Mouse (Mus musculus): ENCODE data around the gene Rptor. TPM values are rescaled to one million over a fixed set of nuclear protein-coding genes. Genes with fewer than 3 reads are reported as not detected.
A peak's percentile ranks its signal among the peaks of the same experiment; 100 is the strongest.

The Rptor gene
- total RNA-seq, 1 experiment from 2014 or later = 62.6 TPM

- peak; percentile 46 for DNase-seq
Observed at GRCm38 (mm10) chr11:119863421-119863821, 260.7 kb downstream of the Rptor start.

GRCm38 (mm10) chr11:119866837-119867236 is 264.1 kb downstream of the Rptor start:
- DNase-seq = no peak

DNA sequence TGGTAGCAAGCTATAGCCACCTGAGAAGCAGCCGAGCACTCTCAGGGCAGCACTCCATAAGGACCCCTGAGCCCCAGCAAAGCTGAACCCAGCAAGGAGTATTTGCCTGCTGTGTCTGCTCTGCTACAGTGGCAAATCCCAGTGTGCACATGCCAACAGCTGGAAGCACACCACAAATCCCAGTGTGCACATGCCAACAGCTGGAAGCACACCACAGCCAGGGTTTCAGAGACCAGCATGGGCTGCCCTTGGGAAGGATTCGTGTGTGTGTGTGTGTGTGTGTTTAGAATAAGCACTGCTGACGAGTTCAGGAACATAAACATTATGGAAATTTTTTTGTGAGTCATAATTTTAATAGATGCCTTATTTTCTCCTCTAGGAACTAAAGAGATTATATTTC is 265.4 kb downstream of the Rptor start:
- no peak for DNase-seq

DNA sequence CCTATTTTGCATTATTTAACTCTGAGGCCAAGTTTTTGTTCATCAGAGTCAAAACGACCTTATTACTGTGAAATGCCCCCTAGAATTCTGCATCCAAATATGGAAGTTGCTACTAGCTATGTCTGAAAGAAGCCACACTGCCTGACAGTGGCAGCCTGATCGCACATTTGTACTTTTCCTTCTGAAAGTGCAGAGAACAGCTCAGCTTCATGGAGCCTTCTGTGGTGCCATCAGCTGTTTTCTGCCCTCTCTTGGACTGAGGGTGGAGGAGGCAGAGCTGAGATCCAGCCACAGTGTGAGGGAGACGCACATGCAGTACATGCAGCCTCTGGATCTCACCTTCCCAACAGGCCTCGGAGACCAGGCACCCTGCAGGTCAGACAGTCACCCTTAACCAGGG is 265.9 kb downstream of the Rptor start:
- no peak for DNase-seq

GRCm38 (mm10) chr11:119871141-119871540 is 268.4 kb downstream of the Rptor start:
- peak; percentile 26 for DNase-seq

DNA sequence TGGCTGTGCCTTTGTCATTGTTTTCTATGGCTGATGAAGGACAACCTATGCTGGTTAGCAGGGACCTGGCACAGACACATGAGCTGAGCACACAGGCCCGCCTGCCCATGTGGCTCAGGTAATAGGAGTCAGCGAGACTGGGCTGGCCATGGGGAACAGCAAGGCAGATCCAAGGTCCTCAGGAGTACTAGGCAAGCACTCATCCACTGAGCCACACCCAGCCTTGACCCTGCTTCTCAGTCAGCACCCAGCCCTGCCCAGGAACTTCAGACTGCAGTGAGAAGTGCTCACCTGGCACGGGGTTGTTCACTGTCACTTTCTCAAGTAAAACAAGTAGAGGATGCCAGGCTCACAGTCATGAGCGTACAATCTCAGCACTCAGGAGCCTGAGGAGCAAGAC is 270.9 kb downstream of the Rptor start:
- no peak for DNase-seq

GRCm38 (mm10) chr11:119874841-119875240 is 272.1 kb downstream of the Rptor start:
- DNase-seq = no peak

DNA sequence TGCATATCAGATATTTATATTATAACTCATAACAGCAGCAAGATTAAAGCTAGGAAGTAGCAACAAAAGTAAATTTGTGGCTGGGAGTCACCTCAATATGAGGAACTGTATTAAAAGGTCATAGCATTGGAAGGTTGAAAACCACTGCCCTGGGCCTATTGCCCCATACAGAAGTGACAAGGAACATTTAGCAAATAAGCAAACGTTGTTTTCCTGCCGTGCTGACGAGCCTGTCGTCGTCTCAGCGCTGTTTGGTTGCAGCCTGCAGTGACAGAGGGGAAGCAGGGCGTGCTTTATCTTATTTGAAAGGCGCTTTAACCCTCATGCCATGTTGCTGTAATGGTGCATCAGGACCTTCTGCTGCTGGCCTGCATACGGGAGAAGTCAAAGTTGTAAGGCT is 273.0 kb downstream of the Rptor start:
- no peak for DNase-seq

DNA sequence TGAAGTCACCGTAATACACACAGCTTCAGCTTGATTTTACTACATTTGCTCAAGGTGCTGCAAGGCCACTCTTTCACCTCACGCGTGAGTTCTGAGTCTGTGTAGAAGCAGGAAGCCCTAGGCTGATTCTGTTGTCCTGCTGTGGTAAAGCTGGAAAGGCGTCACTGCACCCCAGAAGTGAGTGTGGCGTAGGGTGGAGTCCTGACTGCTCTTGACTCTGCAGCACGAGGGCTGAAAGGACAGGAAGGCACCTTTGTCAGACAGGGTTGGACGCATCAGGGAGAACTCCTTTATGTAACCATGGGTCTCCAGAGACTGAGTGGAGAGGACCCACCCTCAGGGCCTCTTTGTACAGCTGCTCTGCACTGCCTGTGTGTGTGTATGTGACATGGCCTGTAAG is 274.4 kb downstream of the Rptor start:
- DNase-seq = no peak

GRCm38 (mm10) chr11:119879573-119879972 is 276.9 kb downstream of the Rptor start:
- no peak for DNase-seq

- DNase-seq = no peak
Observed at GRCm38 (mm10) chr11:119883646-119884045, 280.9 kb downstream of the Rptor start.

GRCm38 (mm10) chr11:119889966-119890365 is 287.3 kb downstream of the Rptor start:
- no peak for DNase-seq

GRCm38 (mm10) chr11:119891601-119892215 is 289.0 kb downstream of the Rptor start:
- DNase-seq = no peak

- DNase-seq = no peak
Observed at GRCm38 (mm10) chr11:119893667-119894236, 291.0 kb downstream of the Rptor start.

GRCm38 (mm10) chr11:119894634-119895033 is 291.9 kb downstream of the Rptor start:
- no peak for DNase-seq

DNA sequence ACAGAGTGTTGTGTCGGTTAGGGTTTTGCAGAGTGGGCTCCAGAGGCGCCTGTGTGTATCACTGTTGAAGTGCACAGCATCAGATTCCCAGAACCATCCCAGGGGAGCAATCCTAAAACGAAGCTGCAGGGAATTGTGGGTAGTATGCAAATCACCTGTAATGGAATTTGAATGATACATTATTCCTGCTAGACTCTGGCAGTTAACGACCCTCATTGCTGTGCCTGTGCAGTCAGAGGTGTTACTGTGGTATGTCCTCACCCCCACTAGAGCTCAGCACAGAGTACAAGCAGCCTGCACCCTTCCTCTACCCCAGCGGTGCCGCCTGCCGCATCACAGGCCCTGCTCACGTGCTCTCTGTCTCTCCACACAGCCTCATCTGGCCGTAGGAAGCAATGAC is 294.3 kb downstream of the Rptor start:
- DNase-seq = no peak

DNA sequence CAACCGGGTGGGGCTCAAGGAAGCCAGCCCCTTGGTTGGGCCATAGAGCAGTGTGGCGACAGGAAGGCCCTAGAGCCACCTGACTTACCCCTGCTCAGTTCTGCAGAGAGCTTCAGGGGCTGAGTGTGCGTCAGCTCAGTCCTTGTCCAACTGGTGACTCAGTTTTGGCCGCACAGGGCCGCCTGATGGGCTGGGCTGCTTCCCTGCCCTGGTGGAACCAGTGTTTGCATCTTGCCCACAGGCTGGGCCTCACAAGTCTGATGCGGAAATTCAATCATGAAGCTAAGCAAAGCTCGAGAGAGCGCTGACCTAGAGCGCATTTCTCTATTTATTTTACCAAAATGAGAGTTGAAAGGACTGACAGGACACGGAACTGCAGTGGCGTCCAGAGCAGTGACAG is 296.3 kb downstream of the Rptor start:
- no peak for DNase-seq

DNA sequence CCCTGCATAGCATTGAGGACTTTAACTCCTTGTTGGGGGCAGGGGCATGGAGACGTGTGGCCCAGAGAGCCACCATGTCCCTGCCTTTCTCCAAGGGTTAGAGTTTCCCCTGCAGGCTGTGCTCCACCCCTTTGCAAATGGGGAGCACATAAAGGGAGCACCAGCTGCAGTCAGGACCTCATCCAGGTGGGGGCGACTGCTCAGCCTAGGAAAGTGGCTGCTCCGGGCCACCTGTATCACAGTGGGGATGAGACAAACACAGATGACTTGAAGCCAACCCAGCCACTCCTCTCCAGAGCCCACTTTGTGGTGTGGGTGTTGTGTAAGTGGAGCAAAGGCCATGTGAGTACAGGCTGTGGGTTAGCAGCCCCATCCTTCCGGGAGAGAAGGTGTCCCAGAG is 298.5 kb downstream of the Rptor start:
- no peak for DNase-seq

GRCm38 (mm10) chr11:119902891-119903290 is 300.2 kb downstream of the Rptor start:
- DNase-seq = no peak

DNA sequence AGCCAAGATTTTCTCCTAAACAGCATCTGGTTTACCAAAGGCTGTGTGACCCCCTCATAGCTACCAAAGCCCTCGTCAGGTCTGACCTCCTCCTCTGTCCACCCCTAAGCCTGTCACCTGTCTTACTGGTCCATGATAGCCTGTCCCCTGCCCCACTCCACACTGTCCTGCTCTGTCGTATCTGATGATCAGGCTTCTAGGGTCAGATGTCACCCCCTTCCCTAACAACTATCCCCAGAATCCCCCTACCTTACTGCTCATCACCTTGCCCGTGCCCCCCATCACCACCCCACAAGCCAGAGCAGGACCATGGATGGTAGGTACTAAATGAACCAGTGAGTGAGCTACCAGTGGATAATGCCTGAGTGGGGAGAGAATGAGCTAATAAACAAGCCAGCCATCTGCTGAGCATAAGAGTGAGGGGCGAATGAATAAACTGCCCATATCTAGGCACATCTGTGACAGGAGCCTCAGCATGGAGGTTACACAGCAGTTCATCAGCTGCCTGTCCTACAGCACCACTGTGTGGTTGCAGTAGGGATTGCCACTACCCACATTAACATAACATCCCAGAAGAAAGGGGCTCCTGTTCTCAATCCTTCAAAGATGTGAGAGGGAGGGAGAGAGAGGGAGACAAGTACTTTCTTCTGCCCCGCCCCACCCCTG is 302.0 kb downstream of the Rptor start:
- peak; percentile 60 for DNase-seq

- no peak for DNase-seq
Observed at GRCm38 (mm10) chr11:119905794-119906193, 303.1 kb downstream of the Rptor start.

DNA sequence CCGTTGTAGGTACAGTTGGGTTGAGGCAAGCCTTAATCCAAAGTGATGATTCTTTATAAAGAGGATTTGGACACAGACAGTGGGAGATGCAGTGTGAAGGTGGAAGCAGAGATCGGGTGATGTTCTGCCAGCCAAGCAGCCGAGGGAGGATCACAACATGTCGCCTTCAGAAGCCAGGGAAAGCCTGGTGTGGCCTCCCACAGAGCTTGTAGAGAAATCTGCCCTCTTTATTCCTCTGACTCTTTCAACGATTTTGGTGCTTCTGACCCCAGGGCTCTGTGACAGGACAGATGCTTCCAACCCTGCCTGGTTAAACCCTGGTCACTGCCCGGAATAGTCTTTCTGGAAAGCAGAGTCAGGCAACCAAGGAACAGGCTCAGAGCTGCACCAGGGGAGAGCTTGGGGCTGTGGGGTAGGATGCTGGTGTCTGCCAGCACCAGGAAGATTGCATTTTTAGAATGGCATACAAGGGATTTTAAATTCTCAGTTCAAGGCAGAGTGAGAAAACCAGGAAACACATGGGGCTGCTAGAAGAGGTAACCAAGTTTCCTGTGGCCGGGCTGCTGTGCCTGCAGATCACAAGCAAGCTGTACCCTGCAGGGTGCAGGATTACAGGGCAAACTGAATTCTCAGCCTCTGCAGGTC is 304.4 kb downstream of the Rptor start:
- DNase-seq = no peak

- DNase-seq = no peak
Observed at GRCm38 (mm10) chr11:119907711-119908110, 305.0 kb downstream of the Rptor start.
